Mouse (Mus musculus): ENCODE results near the gene Med25. TPM values are rescaled to one million over a fixed set of nuclear protein-coding genes. Genes with fewer than 3 reads are reported as not detected.

Med25 gene
- polyA plus RNA-seq, 1 experiment from 2014 or later: 126 TPM

- Histone ChIP-seq H3K36me3 (peaks cover 61% of the 10 kb centered on the region), H3K9ac (no peak overlapping the region), H3K9me3 (replicated peaks) (no peaks in the 10 kb centered on the region), H3K4me3 (replicated peaks) (peak overlapping the region; percentile 13; the same call in 1 of the 2 replicates), H3K4me2 (0 out of 2 replicates have a peak overlapping the region, but pooled peaks have one; percentile 12), H3K27me3 (no peaks in the 10 kb centered on the region), H3K4me1 (peaks cover 51% of the 10 kb centered on the region), H3K27ac (peak overlapping the region; percentile 75)
- peak; percentile 20; the same call in 1 of the 2 replicates for ATAC-seq (replicated peaks; ENCODE audit: low FRiP score)
- WGBS: 55% methylated on average over 22 of the region's 22 CpGs
Measured at GRCm38 (mm10) chr7:44860576-44861428, 31.7 kb downstream of the Med25 start.

- H3K27me3 ChIP-seq: no peaks in the 10 kb centered on the region
- H3K36me3 ChIP-seq: peaks cover 52% of the 10 kb centered on the region
- H3K4me2 ChIP-seq: no peak overlapping the region
- no peak for ATAC-seq (replicated peaks; ENCODE audit: low FRiP score)
- 94% methylated on average over 11 of the region's 11 CpGs for WGBS
- 0 out of 2 replicates have a peak overlapping the region, but pooled peaks have one; percentile 16 for H3K27ac ChIP-seq
- no peak overlapping the region for H3K4me3 ChIP-seq (replicated peaks)
- peaks cover 51% of the 10 kb centered on the region for H3K4me1 ChIP-seq
- H3K9ac ChIP-seq: no peak overlapping the region
- no peaks in the 10 kb centered on the region for H3K9me3 ChIP-seq (replicated peaks)
Measured at GRCm38 (mm10) chr7:44859896-44860295, 32.6 kb downstream of the Med25 start.

DNA sequence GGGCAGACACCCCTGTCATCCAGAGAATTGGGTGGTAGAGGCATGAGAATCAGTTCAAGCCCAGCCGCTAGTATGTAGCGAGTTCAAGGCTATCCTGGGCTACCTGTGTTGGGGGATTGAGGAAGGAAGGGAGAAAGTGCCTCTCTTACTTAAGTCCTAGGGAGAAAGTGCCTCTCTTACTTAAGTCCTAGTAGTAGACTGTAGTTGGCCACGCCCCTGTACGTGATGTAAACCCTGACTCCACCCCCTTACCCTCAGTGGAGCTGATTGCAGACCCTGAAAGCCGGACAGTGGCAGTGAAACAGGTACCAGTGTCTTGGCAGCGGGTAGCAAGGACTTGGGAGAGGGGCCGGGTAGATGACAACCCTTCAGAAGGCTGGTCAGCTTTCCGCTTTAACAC lies 34.6 kb downstream of the Med25 start:
- Histone ChIP-seq H3K4me3 (replicated peaks) (peak overlapping the region; percentile 65), H3K27ac (peak overlapping the region; percentile 92), H3K27me3 (no peaks in the 10 kb centered on the region), H3K4me1 (peaks cover 65% of the 10 kb centered on the region), H3K4me2 (peak overlapping the region; percentile 81), H3K9ac (peak overlapping the region; percentile 70), H3K9me3 (replicated peaks) (no peaks in the 10 kb centered on the region), H3K36me3 (peaks cover 36% of the 10 kb centered on the region)
- no peak for ATAC-seq (replicated peaks; ENCODE audit: low FRiP score)
- 25% methylated on average over 8 of the region's 8 CpGs for WGBS

GRCm38 (mm10) chr7:44857042-44857552 lies 35.4 kb downstream of the Med25 start, which contains the start of gene Pnkp:
Pnkp (plus strand) TSS chr7:44857139.
- peak within 1 kb of the TSS; percentile 92 for H3K27ac ChIP-seq
- ATAC-seq (replicated peaks; ENCODE audit: low FRiP score): peak; percentile 7; the same call in 1 of the 2 replicates
- peaks cover 72% of the 10 kb centered on the region for H3K4me1 ChIP-seq
- H3K4me3 ChIP-seq (replicated peaks): peak within 1 kb of the TSS; percentile 65
- peak within 1 kb of the TSS; percentile 70 for H3K9ac ChIP-seq
- peak within 1 kb of the TSS; percentile 81 for H3K4me2 ChIP-seq
- peaks cover 35% of the 10 kb centered on the region for H3K36me3 ChIP-seq
- H3K27me3 ChIP-seq: no peaks in the 10 kb centered on the region
- under 1% methylated on average over 32 of the region's 32 CpGs for WGBS
- no peaks in the 10 kb centered on the region for H3K9me3 ChIP-seq (replicated peaks)

DNA sequence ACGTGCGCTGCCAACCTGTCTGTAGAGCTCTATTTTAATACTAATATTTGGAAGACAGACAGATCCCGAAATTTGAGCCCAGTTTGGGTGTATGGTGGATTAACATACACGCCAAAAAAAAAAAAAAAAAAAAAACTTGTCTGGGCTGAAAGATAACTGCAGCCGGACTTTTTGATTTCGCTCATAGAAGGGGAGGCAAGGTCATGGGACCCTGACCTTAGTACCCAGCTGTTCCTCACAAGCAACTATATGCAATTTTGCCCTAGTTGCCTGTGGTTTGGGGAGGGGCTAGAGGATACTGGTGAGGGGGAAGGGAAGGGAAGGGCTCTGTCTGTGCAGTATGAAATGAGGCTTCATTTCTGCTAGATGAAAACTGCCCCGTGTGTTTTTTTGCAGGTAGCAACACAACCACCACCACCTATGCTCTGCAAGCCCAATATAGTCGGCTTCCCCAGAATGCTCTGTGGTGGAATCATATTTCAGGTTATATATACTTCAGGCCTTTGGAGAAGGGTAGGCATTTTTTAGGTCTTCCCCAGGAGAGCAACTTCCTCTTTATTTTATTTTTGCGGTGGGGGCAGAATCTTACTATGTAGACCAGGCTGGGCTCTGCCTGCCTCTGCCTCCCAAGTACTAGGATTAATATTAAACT lies 36.1 kb downstream of the Med25 start:
- H3K4me1 ChIP-seq: peaks cover 73% of the 10 kb centered on the region
- H3K9ac ChIP-seq: peak overlapping the region; percentile 70
- H3K4me2 ChIP-seq: peak overlapping the region; percentile 81
- H3K27ac ChIP-seq: peak overlapping the region; percentile 92
- ATAC-seq (replicated peaks; ENCODE audit: low FRiP score): no peak
- no peaks in the 10 kb centered on the region for H3K9me3 ChIP-seq (replicated peaks)
- H3K36me3 ChIP-seq: peaks cover 32% of the 10 kb centered on the region
- 64% methylated on average over 9 of the region's 9 CpGs for WGBS
- peak overlapping the region; percentile 65 for H3K4me3 ChIP-seq (replicated peaks)
- H3K27me3 ChIP-seq: no peaks in the 10 kb centered on the region

DNA sequence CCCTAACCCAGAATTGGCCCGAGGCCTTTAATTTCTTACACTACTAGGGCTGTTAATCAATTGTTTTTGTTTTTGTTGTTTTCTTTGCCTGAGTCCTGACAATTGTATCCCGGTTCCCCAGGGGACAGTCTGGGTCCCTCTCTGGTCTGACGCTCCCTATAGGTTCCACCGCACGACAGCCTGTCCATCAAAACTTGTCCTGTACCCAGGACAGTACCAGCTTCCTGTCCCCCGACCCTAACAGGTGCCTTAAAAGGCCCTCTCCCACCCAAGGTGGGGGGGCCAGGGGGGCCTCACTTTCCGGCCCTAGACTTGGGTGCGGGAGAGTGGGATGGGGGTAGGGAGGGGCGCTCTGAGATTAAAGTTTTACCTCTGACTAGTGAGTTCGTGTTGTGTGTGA lies 37.5 kb downstream of the Med25 start:
- H3K9ac ChIP-seq: peak overlapping the region; percentile 63
- peaks cover 73% of the 10 kb centered on the region for H3K4me1 ChIP-seq
- peak overlapping the region; percentile 96 for H3K4me2 ChIP-seq
- WGBS: 27% methylated on average over 10 of the region's 10 CpGs
- no peaks in the 10 kb centered on the region for H3K9me3 ChIP-seq (replicated peaks)
- no peaks in the 10 kb centered on the region for H3K27me3 ChIP-seq
- peaks cover 32% of the 10 kb centered on the region for H3K36me3 ChIP-seq
- ATAC-seq (replicated peaks; ENCODE audit: low FRiP score): no peak
- H3K27ac ChIP-seq: peak overlapping the region; percentile 99
- H3K4me3 ChIP-seq (replicated peaks): peak overlapping the region; percentile 58

DNA sequence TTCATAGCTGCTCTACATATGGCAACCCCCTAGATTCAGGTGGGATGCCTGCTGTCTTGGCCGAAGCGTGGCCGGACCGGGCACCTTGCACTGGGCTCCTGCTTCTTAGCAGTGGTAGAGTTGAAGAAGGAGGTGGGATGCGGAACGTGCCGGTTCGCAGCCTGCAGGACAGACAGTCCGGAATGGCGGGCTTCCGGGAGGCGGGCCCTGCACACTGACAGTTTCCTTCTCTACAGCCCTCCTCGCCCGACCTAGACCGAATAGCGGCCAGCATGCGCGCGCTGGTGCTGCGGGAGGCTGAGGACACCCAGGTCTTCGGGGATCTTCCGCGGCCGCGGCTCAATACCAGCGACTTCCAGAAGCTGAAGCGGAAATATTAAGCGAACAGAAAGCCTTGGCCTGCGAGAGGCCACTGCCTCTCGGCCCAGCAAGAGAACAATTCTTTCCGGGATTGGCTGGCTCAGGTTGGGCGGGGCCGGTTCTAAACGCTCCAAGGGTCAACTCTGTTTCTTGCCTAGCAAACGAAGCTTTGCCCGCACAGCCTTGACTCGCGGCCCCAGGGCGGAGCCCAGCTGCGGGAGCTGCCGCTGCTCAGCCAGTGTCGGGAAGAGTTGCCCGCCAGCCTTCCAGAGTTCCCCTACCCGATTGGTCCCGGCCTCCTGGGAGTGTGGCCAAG lies 38.0 kb downstream of the Med25 start:
- Histone ChIP-seq H3K27me3 (no peaks in the 10 kb centered on the region), H3K4me3 (replicated peaks) (peak overlapping the region; percentile 58), H3K9me3 (replicated peaks) (no peaks in the 10 kb centered on the region), H3K4me1 (peaks cover 73% of the 10 kb centered on the region), H3K36me3 (peaks cover 26% of the 10 kb centered on the region), H3K27ac (peak overlapping the region; percentile 99), H3K9ac (peak overlapping the region; percentile 63), H3K4me2 (peak overlapping the region; percentile 96)
- ATAC-seq (replicated peaks; ENCODE audit: low FRiP score): peak; percentile 57
- WGBS: 2% methylated on average over 45 of the region's 45 CpGs

DNA sequence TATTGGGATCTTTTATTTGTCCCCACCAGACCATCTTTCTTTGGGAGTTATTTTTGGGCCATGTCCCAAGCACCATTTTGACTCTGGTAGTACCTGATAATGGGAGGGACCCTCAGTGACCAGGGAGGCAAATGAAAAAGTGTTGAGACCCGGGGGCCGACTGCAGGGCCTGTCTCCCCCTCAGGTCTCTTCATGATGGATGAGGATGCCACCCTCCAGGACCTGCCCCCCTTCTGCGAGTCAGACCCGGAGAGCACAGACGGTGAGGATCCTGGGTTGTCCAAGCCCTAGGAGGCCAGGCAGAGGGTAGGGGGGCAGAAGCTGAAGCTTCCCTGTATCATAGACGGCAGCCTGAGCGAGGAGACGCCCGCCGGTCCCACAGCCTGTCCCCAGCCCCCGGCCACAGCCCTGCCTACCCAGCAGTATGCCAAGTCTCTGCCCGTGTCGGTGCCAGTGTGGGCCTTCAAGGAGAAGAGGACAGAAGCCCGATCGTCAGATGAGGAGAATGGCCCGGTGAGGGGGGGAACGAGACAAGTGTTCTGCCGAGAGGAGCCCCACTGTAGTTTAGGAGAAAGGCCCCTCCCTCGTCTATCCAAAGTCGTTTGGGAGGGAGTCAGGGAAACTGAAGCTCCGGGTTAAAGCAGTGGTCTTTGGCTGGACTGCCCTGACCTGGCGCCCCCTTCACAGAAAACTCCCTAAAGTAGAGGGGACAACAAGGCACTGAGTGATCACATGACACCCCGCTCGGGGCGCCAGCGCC lies 38.7 kb downstream of the Med25 start:
- WGBS: 23% methylated on average over 26 of the region's 26 CpGs
- Histone ChIP-seq H3K4me2 (peak overlapping the region; percentile 96), H3K4me3 (replicated peaks) (peak overlapping the region; percentile 58), H3K36me3 (peaks cover 21% of the 10 kb centered on the region), H3K4me1 (peaks cover 73% of the 10 kb centered on the region), H3K9ac (peak overlapping the region; percentile 63), H3K27me3 (no peaks in the 10 kb centered on the region), H3K27ac (peak overlapping the region; percentile 99), H3K9me3 (replicated peaks) (no peaks in the 10 kb centered on the region)
- no peak; the same call in 1 of the 2 replicates for ATAC-seq (replicated peaks; ENCODE audit: low FRiP score)

GRCm38 (mm10) chr7:44853065-44853464 lies 39.4 kb downstream of the Med25 start:
- H3K4me2 ChIP-seq: no peak overlapping the region
- H3K9ac ChIP-seq: peak overlapping the region; percentile 63; the same call in 1 of the 2 replicates
- ATAC-seq (replicated peaks; ENCODE audit: low FRiP score): no peak
- H3K9me3 ChIP-seq (replicated peaks): no peaks in the 10 kb centered on the region
- H3K27me3 ChIP-seq: no peaks in the 10 kb centered on the region
- no peak overlapping the region for H3K27ac ChIP-seq
- WGBS: 93% methylated on average over 2 of the region's 2 CpGs
- peaks cover 19% of the 10 kb centered on the region for H3K36me3 ChIP-seq
- peak overlapping the region; percentile 58 for H3K4me3 ChIP-seq (replicated peaks)
- H3K4me1 ChIP-seq: peaks cover 68% of the 10 kb centered on the region

DNA sequence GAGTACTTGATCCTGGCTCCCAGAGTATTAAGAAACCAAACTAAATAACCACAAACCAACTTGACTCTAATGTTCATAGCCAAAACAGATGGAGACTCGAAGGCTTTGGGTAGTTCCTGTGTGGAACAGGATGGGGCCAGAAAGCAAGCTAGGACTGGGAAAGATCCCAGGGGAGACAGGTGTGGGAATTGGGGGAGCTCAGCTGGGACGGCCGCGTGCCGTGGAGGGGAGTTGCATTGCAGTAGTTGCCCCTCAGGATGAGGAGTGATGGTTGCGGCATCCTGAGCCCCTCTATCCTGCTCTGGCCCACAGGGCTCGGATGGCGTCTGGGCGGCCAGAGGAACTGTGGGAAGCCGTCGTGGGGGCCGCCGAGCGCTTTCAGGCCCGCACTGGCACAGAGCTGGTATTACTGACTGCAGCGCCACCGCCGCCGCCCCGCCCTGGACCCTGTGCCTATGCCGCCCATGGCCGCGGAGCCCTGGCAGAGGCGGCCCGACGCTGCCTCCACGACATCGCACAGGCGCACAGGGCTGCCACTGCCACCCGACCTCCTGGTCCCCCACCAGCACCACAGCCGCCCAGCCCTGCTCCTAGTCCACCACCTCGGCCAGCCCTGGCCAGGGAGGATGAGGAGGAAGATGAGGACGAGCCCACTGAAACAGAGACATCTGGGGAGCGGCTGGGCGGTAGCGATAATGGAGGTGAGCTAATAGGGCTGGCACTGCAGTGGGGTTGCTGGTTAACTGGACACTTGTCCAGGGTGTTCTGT lies 40.1 kb downstream of the Med25 start:
- Histone ChIP-seq H3K4me1 (peaks cover 68% of the 10 kb centered on the region), H3K27ac (no peak overlapping the region), H3K9me3 (replicated peaks) (no peaks in the 10 kb centered on the region), H3K4me3 (replicated peaks) (no peak overlapping the region), H3K9ac (no peak overlapping the region), H3K36me3 (peaks cover 19% of the 10 kb centered on the region), H3K27me3 (no peaks in the 10 kb centered on the region), H3K4me2 (0 out of 2 replicates have a peak overlapping the region, but pooled peaks have one; percentile 13)
- ATAC-seq (replicated peaks; ENCODE audit: low FRiP score): no peak
- 86% methylated on average over 36 of the region's 36 CpGs for WGBS
